Mouse (Mus musculus) forebrain, embryonic 13.5 days (tissue): ENCODE results near the gene Olfr1443. TPM values are rescaled to one million over a fixed set of nuclear protein-coding genes. Genes with fewer than 3 reads are reported as not detected.

Experiments used
- polyA plus RNA-seq: library from polyadenylated mRNA; unstranded; fragments of >200 nt; fragmentation: Nextera tagmentation; extraction: Ambion mirVana; gene quantifications from 2 replicates; pipeline ENCODE4 v1.2.1, GENCODE M21; 2015

The Olfr1443 gene
- polyA plus RNA-seq, 1 experiment from 2014 or later: not detected

Other genes with a start within 250 kb of the Olfr1443 start
- gene Mpeg1, start 217.3 kb upstream of the Olfr1443 start, polyA plus RNA-seq: 0.30 and 0.48 TPM in 2 replicates
- 16.9 and 20.0 TPM in 2 replicates for gene Dtx4, start 176.7 kb upstream of the Olfr1443 start, polyA plus RNA-seq
- 12.4 and 13.4 TPM in 2 replicates for gene Fam111a, start 132.4 kb upstream of the Olfr1443 start, polyA plus RNA-seq
- gene Gm4952, start 78.1 kb upstream of the Olfr1443 start, polyA plus RNA-seq: not detected in 2 replicates
- not detected in 2 replicates for gene Glyat, start 44.8 kb upstream of the Olfr1443 start, polyA plus RNA-seq
- not detected in 2 replicates for gene Olfr1442, start 7.7 kb upstream of the Olfr1443 start, polyA plus RNA-seq
- gene Keg1, start 17.7 kb downstream of the Olfr1443 start, polyA plus RNA-seq: not detected in 2 replicates
- gene Cntf, start 87.5 kb downstream of the Olfr1443 start, polyA plus RNA-seq: 1.9 and 2.3 TPM in 2 replicates
- 16.3 and 16.8 TPM in 2 replicates for gene Zfp91, start 118.0 kb downstream of the Olfr1443 start, polyA plus RNA-seq
- gene Lpxn, start 118.1 kb downstream of the Olfr1443 start, polyA plus RNA-seq: 0.74 and 0.94 TPM in 2 replicates
- not detected in 2 replicates for gene Gm5244, start 168.6 kb downstream of the Olfr1443 start, polyA plus RNA-seq
- gene Olfr1444, start 179.2 kb downstream of the Olfr1443 start, polyA plus RNA-seq: not detected in 2 replicates
- not detected in 2 replicates for gene Olfr1445, start 205.7 kb downstream of the Olfr1443 start, polyA plus RNA-seq
- not detected in 2 replicates for gene Olfr1446, start 215.4 kb downstream of the Olfr1443 start, polyA plus RNA-seq
- not detected in 2 replicates for gene Olfr1447, start 225.6 kb downstream of the Olfr1443 start, polyA plus RNA-seq
- not detected in 2 replicates for gene Olfr1448, start 246.3 kb downstream of the Olfr1443 start, polyA plus RNA-seq